Mouse (Mus musculus) MEL-GATA-1-ER (cell line): ENCODE results near the gene Wfdc21.

Source experiments
- DNase-seq: peaks from one replicate; pipeline ENCODE4 v3.0.0-alpha.2; 2012; ENCODE audit warnings: low read depth; ENCODE audit errors: extremely low read depth

The Wfdc21 gene

GRCm38 (mm10) chr11:83802166-83802565, 55.4 kb downstream of the Wfdc21 start:
- DNase-seq: peak; percentile 62
